20 mouse cellular contexts compared by ENCODE assay signal in the genomic region with DNA sequence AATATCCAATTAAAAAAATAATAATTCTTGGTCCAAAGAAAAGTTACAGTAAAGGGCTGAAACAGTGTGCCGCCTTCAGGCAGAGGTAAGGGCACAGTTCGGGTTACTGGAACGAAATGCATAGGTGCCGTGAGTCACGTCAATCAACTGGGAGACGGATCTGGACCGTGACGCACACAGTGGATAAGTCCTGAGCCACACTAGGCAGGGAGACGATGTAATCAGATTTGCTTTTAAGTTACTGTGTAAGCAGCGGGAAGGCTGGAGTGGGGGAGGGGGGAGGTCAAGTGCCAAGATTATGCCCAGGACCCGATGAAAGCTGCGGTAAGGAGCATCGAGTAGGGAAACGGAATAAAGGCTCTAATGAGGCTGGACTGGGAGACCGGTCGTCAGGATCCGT. TPM values are rescaled to one million over a fixed set of nuclear protein-coding genes. Genes with fewer than 3 reads are reported as not detected.
A peak's percentile ranks its signal among the peaks of the same experiment; 100 is the strongest.
DNase-seq lines count a peak whose midpoint lies in the region; ATAC-seq and TF ChIP-seq lines count a peak whose summit lies in the region.
"Had no signal": no experiment of that assay in that cellular context is flagged by ENCODE, and none has a peak within 500 bp of the region (broad histone marks: within the 10 kb centered on the region; RNA-seq: fewer than 3 reads in every experiment).

No protein-coding gene starts in this region.

- 43% methylated on average over 17 of the region's 17 CpGs for WGBS in heart, embryonic 12.5 days
- 54% methylated on average over 17 of the region's 17 CpGs for WGBS in midbrain, embryonic 11.5 days
- WGBS in midbrain, embryonic 16.5 days = 39% methylated on average over 17 of the region's 17 CpGs
- 40% methylated on average over 17 of the region's 17 CpGs for WGBS in midbrain, postnatal 0 days
- 67% methylated on average over 17 of the region's 17 CpGs for WGBS in hindbrain, postnatal 0 days

- no peak for TF ChIP-seq CTCF in midbrain, postnatal 0 days (IDR thresholded peaks at IDR 0.05)
- TF ChIP-seq CTCF in hindbrain, postnatal 0 days (IDR thresholded peaks at IDR 0.05; ENCODE audit: low read depth) = no peak

- no peak for DNase-seq in heart, postnatal 14 days
- no peak for DNase-seq in midbrain, embryonic 11.5 days (ENCODE audit: low spot score, missing footprints)
- no peak for DNase-seq in midbrain, postnatal 0 days (ENCODE audit: low spot score)
- no peak for DNase-seq in ovary, postnatal 14 days (ENCODE audit: low spot score)
- no peak for DNase-seq in hindbrain, postnatal 0 days (ENCODE audit: low spot score)
- DNase-seq: cerebellum, adult 8-10 months; gastrocnemius, postnatal 25 days; kidney, adult 2 months; liver, postnatal 0 days; lung, postnatal 14 days; spleen, adult 18-20 months; thymus, adult 2 months had no signal

- no peak overlapping the region for H3K27ac ChIP-seq in heart, embryonic 12.5 days (ENCODE audit: poor library complexity, severe bottlenecking)
- H3K27ac ChIP-seq in midbrain, embryonic 11.5 days (ENCODE audit: low read depth, low read length) = no peak overlapping the region
- no peak overlapping the region for H3K27ac ChIP-seq in midbrain, embryonic 16.5 days (ENCODE audit: low read length)
- H3K27ac ChIP-seq in midbrain, postnatal 0 days (ENCODE audit: low read depth, low read length) = no peak overlapping the region
- no peak overlapping the region for H3K27ac ChIP-seq in hindbrain, postnatal 0 days
- H3K27ac ChIP-seq: forebrain, embryonic 12.5 days; limb, embryonic 15.5 days had no signal

- H3K4me3 ChIP-seq in heart, embryonic 12.5 days = no peak overlapping the region
- no peak overlapping the region for H3K4me3 ChIP-seq in midbrain, embryonic 11.5 days (ENCODE audit: low read depth, low read length)
- no peak overlapping the region for H3K4me3 ChIP-seq in midbrain, embryonic 16.5 days (ENCODE audit: low read depth, low read length)
- no peak overlapping the region for H3K4me3 ChIP-seq in midbrain, postnatal 0 days (ENCODE audit: low read depth, low read length)
- H3K4me3 ChIP-seq in hindbrain, postnatal 0 days (ENCODE audit: low read length) = no peak overlapping the region
- H3K4me3 ChIP-seq: forebrain, embryonic 12.5 days; limb, embryonic 15.5 days; megakaryocyte, embryonic 14.5 days had no signal

- intact Hi-C loops in heart, postnatal 14 days (cut with DNase I) = no loop called here

- peak overlapping the region; percentile 47 for H3K4me2 ChIP-seq in heart, embryonic 12.5 days
- H3K4me2 ChIP-seq in midbrain, embryonic 11.5 days = no peak overlapping the region
- no peak overlapping the region for H3K4me2 ChIP-seq in midbrain, embryonic 16.5 days (ENCODE audit: low read length)
- H3K4me2 ChIP-seq in midbrain, postnatal 0 days (ENCODE audit: low read depth, low read length, poor library complexity, severe bottlenecking) = 0 out of 2 replicates have a peak overlapping the region, but pooled peaks have one; percentile 4
- no peak overlapping the region for H3K4me2 ChIP-seq in hindbrain, postnatal 0 days (ENCODE audit: low read depth, low read length)
- H3K4me2 ChIP-seq: forebrain, embryonic 12.5 days; limb, embryonic 15.5 days had no signal

- no peaks in the 10 kb centered on the region for H3K9me3 ChIP-seq in heart, embryonic 12.5 days (replicated peaks)
- H3K9me3 ChIP-seq in midbrain, embryonic 11.5 days (ENCODE audit: control insufficient read depth, low read length) = no peaks in the 10 kb centered on the region
- no peaks in the 10 kb centered on the region for H3K9me3 ChIP-seq in midbrain, embryonic 16.5 days (replicated peaks; ENCODE audit: control insufficient read depth, low read length, poor library complexity, severe bottlenecking)
- H3K9me3 ChIP-seq in midbrain, postnatal 0 days (ENCODE audit: low read length) = no peaks in the 10 kb centered on the region
- H3K9me3 ChIP-seq in hindbrain, postnatal 0 days (ENCODE audit: low read length) = no peaks in the 10 kb centered on the region
- H3K9me3 ChIP-seq: forebrain, embryonic 12.5 days; limb, embryonic 15.5 days had no signal

- H3K27me3 ChIP-seq in heart, embryonic 12.5 days (replicated peaks) = no peaks in the 10 kb centered on the region
- no peaks in the 10 kb centered on the region for H3K27me3 ChIP-seq in midbrain, embryonic 11.5 days (ENCODE audit: control insufficient read depth, insufficient read depth, low read length)
- H3K27me3 ChIP-seq in midbrain, embryonic 16.5 days (ENCODE audit: control insufficient read depth, insufficient read depth, low read depth, low read length) = no peaks in the 10 kb centered on the region
- no peaks in the 10 kb centered on the region for H3K27me3 ChIP-seq in midbrain, postnatal 0 days (ENCODE audit: insufficient read depth, low read length)
- H3K27me3 ChIP-seq in hindbrain, postnatal 0 days (ENCODE audit: insufficient read depth, low read length) = no peaks in the 10 kb centered on the region
- H3K27me3 ChIP-seq: forebrain, embryonic 12.5 days; limb, embryonic 15.5 days had no signal

- H3K36me3 ChIP-seq in heart, embryonic 12.5 days = no peaks in the 10 kb centered on the region
- no peaks in the 10 kb centered on the region for H3K36me3 ChIP-seq in midbrain, embryonic 11.5 days (ENCODE audit: control insufficient read depth, insufficient read depth, low read length)
- no peaks in the 10 kb centered on the region for H3K36me3 ChIP-seq in midbrain, embryonic 16.5 days (ENCODE audit: control insufficient read depth, insufficient read depth, low read length)
- no peaks in the 10 kb centered on the region for H3K36me3 ChIP-seq in midbrain, postnatal 0 days (ENCODE audit: insufficient read depth, low read length)
- no peaks in the 10 kb centered on the region for H3K36me3 ChIP-seq in hindbrain, postnatal 0 days (ENCODE audit: insufficient read depth, low read length)
- H3K36me3 ChIP-seq: forebrain, embryonic 12.5 days; limb, embryonic 15.5 days had no signal

- ATAC-seq in heart, embryonic 12.5 days (ENCODE audit: insufficient number of reproducible peaks, low FRiP score) = peak; percentile 53; the same call in 1 of the 2 replicates
- ATAC-seq in midbrain, embryonic 11.5 days (ENCODE audit: low FRiP score) = 0 out of 2 replicates have a peak, but pooled peaks have one; percentile 14
- no peak for ATAC-seq in midbrain, embryonic 16.5 days
- no peak for ATAC-seq in midbrain, postnatal 0 days (ENCODE audit: low FRiP score)
- no peak for ATAC-seq in hindbrain, postnatal 0 days
- ATAC-seq: hindbrain, embryonic 16.5 days; liver, postnatal 0 days had no signal

- 0 out of 2 replicates have a peak overlapping the region, but pooled peaks have one; percentile 25 for H3K9ac ChIP-seq in heart, embryonic 12.5 days
- no peak overlapping the region for H3K9ac ChIP-seq in midbrain, embryonic 11.5 days (ENCODE audit: low read length)
- no peak overlapping the region for H3K9ac ChIP-seq in midbrain, embryonic 16.5 days (ENCODE audit: low read depth, low read length)
- H3K9ac ChIP-seq in midbrain, postnatal 0 days (replicated peaks; ENCODE audit: low read length, poor library complexity, severe bottlenecking) = no peak overlapping the region
- H3K9ac ChIP-seq in hindbrain, postnatal 0 days (replicated peaks; ENCODE audit: low read length) = no peak overlapping the region
- H3K9ac ChIP-seq: forebrain, embryonic 12.5 days; limb, embryonic 15.5 days; liver, postnatal 0 days had no signal

- H3K4me1 ChIP-seq in heart, embryonic 12.5 days (replicated peaks) = no peaks in the 10 kb centered on the region; the same call in 1 of the 2 replicates
- no peaks in the 10 kb centered on the region; the same call in 1 of the 2 replicates for H3K4me1 ChIP-seq in midbrain, embryonic 11.5 days (ENCODE audit: control insufficient read depth, insufficient read depth, low read length)
- H3K4me1 ChIP-seq in midbrain, embryonic 16.5 days (ENCODE audit: control insufficient read depth, insufficient read depth, low read length) = no peaks in the 10 kb centered on the region
- H3K4me1 ChIP-seq in midbrain, postnatal 0 days (ENCODE audit: insufficient read depth, low read length) = no peaks in the 10 kb centered on the region
- H3K4me1 ChIP-seq in hindbrain, postnatal 0 days (ENCODE audit: insufficient read depth, low read length) = no peaks in the 10 kb centered on the region
- H3K4me1 ChIP-seq: limb, embryonic 15.5 days had no signal

RNA-seq across cellular contexts. Expression of a gene that starts 9.8 kb away (rescaled TPM):
- polyA plus RNA-seq in heart, embryonic 12.5 days (2016; fragmentation: Nextera tagmentation; extraction: Ambion mirVana) = not detected in 2 replicates
- under 1 TPM; 0.12 to 0.27 TPM for total RNA-seq in heart, postnatal 14 days (2021)
- polyA plus RNA-seq in midbrain, embryonic 11.5 days (2014; fragmentation: Nextera tagmentation; extraction: Ambion mirVana) = 0.33 and 0.44 TPM in 2 replicates
- polyA plus RNA-seq in midbrain, embryonic 16.5 days (2015; fragmentation: Nextera tagmentation; extraction: Ambion mirVana) = 1.3 and 2.4 TPM in 2 replicates
- 1.1 and 2.8 TPM in 2 replicates for total RNA-seq in midbrain, postnatal 0 days (2014; rRNA removed)
- polyA plus RNA-seq in midbrain, postnatal 0 days (2015; fragmentation: Nextera tagmentation; extraction: Ambion mirVana) = 1.5 and 3.4 TPM in 2 replicates
- 0.11 and 0.31 TPM in 2 replicates for total RNA-seq in hindbrain, postnatal 0 days (2014; rRNA removed)
- polyA plus RNA-seq in hindbrain, postnatal 0 days (2015; fragmentation: Nextera tagmentation; extraction: Ambion mirVana) = 1.8 and 2.2 TPM in 2 replicates
- total RNA-seq: heart, postnatal 25 days; neutrophil, adult 5-6 weeks had no signal
- polyA plus RNA-seq: thymus, adult 2 months had no signal

RNA-seq across cellular contexts. Expression of a gene that starts 37.7 kb away (rescaled TPM):
- polyA plus RNA-seq in heart, embryonic 12.5 days (2016; fragmentation: Nextera tagmentation; extraction: Ambion mirVana) = 38.6 and 38.8 TPM in 2 replicates
- 10 to 100 TPM; 50.0 to 61.0 TPM for total RNA-seq in heart, postnatal 14 days (2021)
- polyA plus RNA-seq in midbrain, embryonic 11.5 days (2014; fragmentation: Nextera tagmentation; extraction: Ambion mirVana) = 11.9 TPM in 2 replicates
- 13.1 and 16.1 TPM in 2 replicates for polyA plus RNA-seq in midbrain, embryonic 16.5 days (2015; fragmentation: Nextera tagmentation; extraction: Ambion mirVana)
- total RNA-seq in midbrain, postnatal 0 days (2014; rRNA removed) = 22.5 and 26.7 TPM in 2 replicates
- polyA plus RNA-seq in midbrain, postnatal 0 days (2015; fragmentation: Nextera tagmentation; extraction: Ambion mirVana) = 14.9 and 16.0 TPM in 2 replicates
- total RNA-seq in hindbrain, postnatal 0 days (2014; rRNA removed) = 36.5 and 38.4 TPM in 2 replicates
- 19.8 and 20.5 TPM in 2 replicates for polyA plus RNA-seq in hindbrain, postnatal 0 days (2015; fragmentation: Nextera tagmentation; extraction: Ambion mirVana)

RNA-seq across cellular contexts. Expression of a gene that starts 48.8 kb away (rescaled TPM):
- polyA plus RNA-seq in heart, embryonic 12.5 days (2016; fragmentation: Nextera tagmentation; extraction: Ambion mirVana) = 87.0 and 88.7 TPM in 2 replicates
- 10 to 100 TPM; 64.9 to 68.5 TPM for total RNA-seq in heart, postnatal 14 days (2021)
- 71.8 and 73.0 TPM in 2 replicates for polyA plus RNA-seq in midbrain, embryonic 11.5 days (2014; fragmentation: Nextera tagmentation; extraction: Ambion mirVana)
- 58.7 and 61.5 TPM in 2 replicates for polyA plus RNA-seq in midbrain, embryonic 16.5 days (2015; fragmentation: Nextera tagmentation; extraction: Ambion mirVana)
- total RNA-seq in midbrain, postnatal 0 days (2014; rRNA removed) = 28.2 and 36.2 TPM in 2 replicates
- 66.2 and 71.7 TPM in 2 replicates for polyA plus RNA-seq in midbrain, postnatal 0 days (2015; fragmentation: Nextera tagmentation; extraction: Ambion mirVana)
- total RNA-seq in hindbrain, postnatal 0 days (2014; rRNA removed) = 34.7 and 35.4 TPM in 2 replicates
- 68.1 and 72.3 TPM in 2 replicates for polyA plus RNA-seq in hindbrain, postnatal 0 days (2015; fragmentation: Nextera tagmentation; extraction: Ambion mirVana)

RNA-seq across cellular contexts. Expression of a gene that starts 53.5 kb away (rescaled TPM):
- polyA plus RNA-seq in heart, embryonic 12.5 days (2016; fragmentation: Nextera tagmentation; extraction: Ambion mirVana) = 97.6 and 99.1 TPM in 2 replicates
- 10 to 100 TPM; 12.2 to 15.2 TPM for total RNA-seq in heart, postnatal 14 days (2021)
- 276 and 296 TPM in 2 replicates for polyA plus RNA-seq in midbrain, embryonic 11.5 days (2014; fragmentation: Nextera tagmentation; extraction: Ambion mirVana)
- 123 and 124 TPM in 2 replicates for polyA plus RNA-seq in midbrain, embryonic 16.5 days (2015; fragmentation: Nextera tagmentation; extraction: Ambion mirVana)
- 47.8 and 51.0 TPM in 2 replicates for total RNA-seq in midbrain, postnatal 0 days (2014; rRNA removed)
- 96.3 and 98.7 TPM in 2 replicates for polyA plus RNA-seq in midbrain, postnatal 0 days (2015; fragmentation: Nextera tagmentation; extraction: Ambion mirVana)
- 29.2 and 44.2 TPM in 2 replicates for total RNA-seq in hindbrain, postnatal 0 days (2014; rRNA removed)
- 111 and 114 TPM in 2 replicates for polyA plus RNA-seq in hindbrain, postnatal 0 days (2015; fragmentation: Nextera tagmentation; extraction: Ambion mirVana)

RNA-seq across cellular contexts. Expression of a gene that starts 54.4 kb away (rescaled TPM):
- polyA plus RNA-seq in heart, embryonic 12.5 days (2016; fragmentation: Nextera tagmentation; extraction: Ambion mirVana) = 0.50 and 0.51 TPM in 2 replicates
- 1 to 10 TPM in 1 of 2 experiments, under 1 TPM in 1; 0.88 to 1.1 TPM for total RNA-seq in heart, postnatal 14 days (2021)
- 0.83 and 1.1 TPM in 2 replicates for polyA plus RNA-seq in midbrain, embryonic 11.5 days (2014; fragmentation: Nextera tagmentation; extraction: Ambion mirVana)
- 0.26 and 0.45 TPM in 2 replicates for polyA plus RNA-seq in midbrain, embryonic 16.5 days (2015; fragmentation: Nextera tagmentation; extraction: Ambion mirVana)
- 0.11 and 0.66 TPM in 2 replicates for total RNA-seq in midbrain, postnatal 0 days (2014; rRNA removed)
- 0.11 and 0.15 TPM in 2 replicates for polyA plus RNA-seq in midbrain, postnatal 0 days (2015; fragmentation: Nextera tagmentation; extraction: Ambion mirVana)
- total RNA-seq in hindbrain, postnatal 0 days (2014; rRNA removed) = 0.11 and 0.26 TPM in 2 replicates
- 0.08 and 0.19 TPM in 2 replicates for polyA plus RNA-seq in hindbrain, postnatal 0 days (2015; fragmentation: Nextera tagmentation; extraction: Ambion mirVana)

Comparison
In these comparisons a context has a peak if more than half of its experiments do, and no peak if none do; other contexts are left out.
1. ATAC-seq: peak in heart, embryonic 12.5 days (single experiment) and midbrain, embryonic 11.5 days (single experiment); none in midbrain, embryonic 16.5 days (single experiment), midbrain, postnatal 0 days (single experiment) and hindbrain, postnatal 0 days (single experiment).
2. H3K4me2 ChIP-seq: peak in heart, embryonic 12.5 days (single experiment) and midbrain, postnatal 0 days (single experiment); none in midbrain, embryonic 11.5 days (single experiment), midbrain, embryonic 16.5 days (single experiment) and hindbrain, postnatal 0 days (single experiment).